Mouse (Mus musculus): ENCODE measurements at regions not wholly inside any gene's neighbourhood (a gene's known extent, or its start where the extent isn't known, plus 50 kb on each side); places are given as distances from the start of the nearest gene placed in this dataset.

DNA sequence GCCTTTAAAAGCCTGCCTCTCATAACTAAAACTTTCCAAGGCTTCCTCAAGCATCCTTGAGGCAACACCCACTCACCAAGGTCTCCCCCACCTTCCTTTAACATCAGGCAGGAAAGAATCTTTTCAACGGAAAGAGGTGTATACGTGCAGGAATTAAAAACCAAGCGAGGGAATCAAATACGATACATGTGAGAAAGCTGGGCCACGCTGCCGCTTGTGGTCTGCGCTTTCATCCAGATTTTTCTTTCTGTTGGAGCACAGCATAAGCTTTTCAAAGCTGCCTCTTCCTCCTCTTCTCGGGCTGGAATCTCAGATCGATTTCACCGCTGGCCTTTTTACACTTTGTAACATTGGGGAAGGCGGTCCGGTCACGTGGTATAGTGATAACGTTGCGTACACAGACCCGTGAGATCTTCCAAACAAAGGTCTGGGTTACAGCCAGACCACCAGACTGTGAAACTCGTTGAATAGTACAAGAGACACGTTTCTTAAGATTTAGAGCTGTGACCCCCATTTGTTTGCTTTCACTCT, 114.4 kb upstream of the Cpsf6 start:
- no peak for ATAC-seq (ENCODE audit: extremely low read depth, insufficient number of reproducible peaks, low FRiP score, poor library complexity, severe bottlenecking)

DNA sequence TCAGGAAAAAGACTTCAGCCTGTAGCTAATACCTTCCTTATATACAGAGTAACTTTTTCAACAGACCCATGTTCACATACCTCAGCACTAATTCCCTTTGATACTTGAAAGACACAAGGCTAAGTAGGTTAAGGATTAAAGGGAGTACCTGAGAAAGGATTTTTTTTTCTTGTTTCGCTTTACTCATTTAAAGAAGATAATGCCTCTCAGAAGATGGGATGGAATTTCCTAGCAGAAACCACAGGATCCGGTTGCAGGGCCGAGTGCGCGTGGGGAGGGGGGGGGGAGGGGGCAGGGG, 114.0 kb upstream of the Cpsf6 start:
- no peak for ATAC-seq (ENCODE audit: extremely low read depth, insufficient number of reproducible peaks, low FRiP score, poor library complexity, severe bottlenecking)

DNA sequence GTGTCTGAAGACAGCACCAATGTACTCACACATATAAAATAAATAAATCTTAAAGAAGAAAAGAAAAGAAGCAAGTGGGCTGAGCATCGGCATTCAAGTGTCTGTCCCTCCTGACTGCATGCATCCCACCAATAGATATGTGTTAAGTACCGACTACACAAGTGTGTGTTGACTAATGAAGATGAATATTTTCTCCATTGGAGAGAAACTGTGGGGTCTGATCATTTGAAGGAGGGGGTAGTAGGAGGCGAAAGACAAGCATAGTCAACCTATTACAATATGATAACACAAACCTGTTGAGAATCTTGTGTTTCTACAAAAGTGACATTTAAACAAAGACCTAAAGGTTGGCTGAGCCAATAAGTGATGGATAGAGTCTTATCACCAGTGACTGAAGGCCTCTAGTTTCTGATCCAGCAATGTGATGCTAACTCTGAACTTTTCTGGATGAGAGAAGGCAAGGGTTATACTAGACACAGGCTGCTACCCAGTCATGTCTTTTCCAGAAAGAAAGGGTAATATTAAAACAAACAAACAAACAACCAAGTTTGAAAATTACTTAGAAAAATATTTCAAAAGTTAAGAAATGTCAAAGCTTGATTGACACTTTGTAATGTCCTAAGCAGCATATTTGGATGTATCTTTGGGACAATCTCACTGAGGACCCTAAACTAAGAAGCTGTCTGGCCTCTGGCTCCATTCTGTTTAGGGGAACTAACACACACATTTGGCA, 113.4 kb upstream of the Cpsf6 start:
- ATAC-seq (ENCODE audit: extremely low read depth, insufficient number of reproducible peaks, low FRiP score, poor library complexity, severe bottlenecking) = no peak

DNA sequence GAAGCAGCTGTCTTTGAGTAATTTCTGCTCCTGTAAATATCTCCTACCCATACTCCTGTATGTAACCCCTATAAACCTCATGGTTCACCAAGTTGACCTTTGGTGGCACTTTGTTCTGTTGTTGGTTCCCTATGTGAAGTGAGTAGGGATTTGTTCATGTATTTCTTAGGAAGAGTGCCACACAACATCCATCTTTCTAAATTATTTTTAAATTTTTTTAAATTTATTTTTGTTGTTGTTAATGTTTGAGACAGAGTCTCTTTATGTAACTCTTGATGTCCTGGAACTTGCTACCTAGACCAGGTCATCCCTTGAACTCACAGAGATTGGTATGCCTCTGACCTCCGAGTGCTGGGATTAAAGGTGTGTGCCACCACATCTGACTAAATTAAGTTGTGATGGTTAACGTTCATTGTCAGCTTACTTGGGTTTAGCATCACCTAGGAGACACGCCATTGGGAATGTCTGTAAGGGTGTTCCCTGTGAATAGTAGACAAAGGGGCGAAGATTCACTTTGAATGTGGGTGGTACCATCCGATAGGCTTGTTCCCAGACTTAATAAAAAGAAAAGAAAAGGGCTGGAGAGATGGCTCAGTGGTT, 112.7 kb upstream of the Cpsf6 start:
- no peak for ATAC-seq (ENCODE audit: extremely low read depth, insufficient number of reproducible peaks, low FRiP score, poor library complexity, severe bottlenecking)

DNA sequence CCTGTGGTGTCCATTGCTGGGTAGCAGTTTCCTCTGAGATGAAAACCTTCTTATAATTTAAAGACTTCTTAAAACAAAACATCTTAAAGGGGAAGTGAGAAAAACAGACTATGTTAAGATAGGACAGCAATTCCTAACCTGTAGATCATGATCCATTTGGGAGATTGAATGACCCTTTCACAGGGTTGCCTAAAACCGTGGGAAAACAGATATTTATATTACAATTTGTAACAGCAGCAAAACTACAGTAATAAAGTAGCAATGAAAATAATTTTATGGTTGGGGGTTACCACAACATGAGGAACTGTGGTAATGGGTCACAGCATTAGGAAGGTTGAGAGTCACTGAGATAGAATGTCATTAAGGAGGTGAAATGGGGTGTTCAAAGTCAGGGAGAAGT, 111.9 kb upstream of the Cpsf6 start:
- ATAC-seq (ENCODE audit: extremely low read depth, insufficient number of reproducible peaks, low FRiP score, poor library complexity, severe bottlenecking) = no peak

DNA sequence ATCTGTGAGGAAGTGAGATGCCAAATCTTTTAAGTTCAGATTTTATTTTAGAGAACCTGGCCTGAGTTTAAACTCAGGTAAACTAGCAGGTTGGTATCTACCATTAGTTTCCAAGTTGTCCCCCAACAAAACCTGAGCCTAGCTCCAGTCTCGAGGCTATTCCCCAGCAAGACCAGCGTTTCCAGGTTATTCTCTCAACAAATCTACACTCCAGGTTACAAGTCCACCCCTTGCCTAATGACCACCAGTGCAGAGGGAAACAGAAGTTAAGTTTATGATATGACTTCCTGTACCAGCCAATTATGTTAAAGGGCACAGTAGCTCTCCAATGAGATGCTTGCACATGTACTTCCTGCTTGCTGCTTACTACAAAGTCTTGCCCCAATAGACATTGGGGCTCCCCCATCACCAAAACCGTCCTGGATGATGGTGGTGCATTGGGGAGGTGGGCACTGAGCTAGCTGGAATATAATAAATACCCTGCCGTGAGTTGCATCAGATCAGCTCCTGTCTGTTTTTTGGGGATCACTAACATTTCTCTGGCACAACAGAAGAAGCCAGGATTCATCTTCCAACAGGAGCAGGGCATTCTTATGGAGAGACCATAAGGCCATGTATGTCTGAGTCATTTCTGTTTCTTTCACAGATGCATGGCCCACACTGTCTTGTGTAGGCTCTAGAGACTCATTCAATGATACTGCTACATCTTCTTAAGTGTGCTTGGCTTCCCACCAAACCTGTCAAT, 111.2 kb upstream of the Cpsf6 start:
- no peak for ATAC-seq (ENCODE audit: extremely low read depth, insufficient number of reproducible peaks, low FRiP score, poor library complexity, severe bottlenecking)

DNA sequence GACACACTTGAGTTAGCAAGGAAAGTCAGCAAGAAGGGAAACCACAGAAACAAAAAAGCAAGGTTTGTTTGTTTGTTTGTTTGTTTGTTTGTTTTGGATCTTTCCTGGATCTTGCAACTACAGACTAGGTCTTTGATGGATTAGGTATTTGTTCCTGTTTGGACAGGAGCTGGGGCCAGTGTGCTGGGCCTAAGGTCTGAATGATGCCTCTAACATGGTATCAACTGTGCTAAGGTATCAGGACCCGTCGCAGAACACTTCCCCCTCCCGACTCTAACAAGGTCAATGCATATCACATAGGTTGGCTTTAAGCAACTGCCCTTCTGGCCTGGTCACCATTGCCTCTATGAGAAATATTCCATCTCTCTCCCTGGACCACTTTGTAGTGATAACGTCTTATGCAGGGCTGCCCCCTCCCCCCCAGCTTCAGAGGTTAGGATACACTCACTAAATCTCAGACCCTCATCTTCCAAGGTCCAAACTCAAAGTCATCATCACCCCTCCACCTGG, 103.3 kb upstream of the Cpsf6 start:
- no peak for ATAC-seq (ENCODE audit: extremely low read depth, insufficient number of reproducible peaks, low FRiP score, poor library complexity, severe bottlenecking)

DNA sequence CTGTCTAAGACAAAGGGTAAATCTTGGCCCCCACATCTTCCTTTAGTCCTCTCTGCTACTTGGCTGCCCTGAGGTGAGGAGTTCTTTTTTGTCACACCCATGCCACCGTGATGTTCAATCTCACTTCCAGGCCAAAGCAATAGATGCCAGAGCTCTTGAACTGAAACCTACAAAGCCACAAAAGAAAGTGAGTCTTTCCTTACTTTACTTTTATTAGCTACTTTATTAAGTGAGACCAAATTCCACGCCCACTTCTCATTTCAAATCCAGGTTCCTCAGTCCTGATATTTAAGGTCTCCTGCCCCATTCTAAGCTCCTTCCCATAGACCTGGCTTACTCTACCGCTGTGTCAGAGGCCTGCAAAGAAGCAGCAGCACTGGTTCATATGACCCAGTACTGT, 102.5 kb upstream of the Cpsf6 start:
- ATAC-seq (ENCODE audit: extremely low read depth, insufficient number of reproducible peaks, low FRiP score, poor library complexity, severe bottlenecking) = no peak

DNA sequence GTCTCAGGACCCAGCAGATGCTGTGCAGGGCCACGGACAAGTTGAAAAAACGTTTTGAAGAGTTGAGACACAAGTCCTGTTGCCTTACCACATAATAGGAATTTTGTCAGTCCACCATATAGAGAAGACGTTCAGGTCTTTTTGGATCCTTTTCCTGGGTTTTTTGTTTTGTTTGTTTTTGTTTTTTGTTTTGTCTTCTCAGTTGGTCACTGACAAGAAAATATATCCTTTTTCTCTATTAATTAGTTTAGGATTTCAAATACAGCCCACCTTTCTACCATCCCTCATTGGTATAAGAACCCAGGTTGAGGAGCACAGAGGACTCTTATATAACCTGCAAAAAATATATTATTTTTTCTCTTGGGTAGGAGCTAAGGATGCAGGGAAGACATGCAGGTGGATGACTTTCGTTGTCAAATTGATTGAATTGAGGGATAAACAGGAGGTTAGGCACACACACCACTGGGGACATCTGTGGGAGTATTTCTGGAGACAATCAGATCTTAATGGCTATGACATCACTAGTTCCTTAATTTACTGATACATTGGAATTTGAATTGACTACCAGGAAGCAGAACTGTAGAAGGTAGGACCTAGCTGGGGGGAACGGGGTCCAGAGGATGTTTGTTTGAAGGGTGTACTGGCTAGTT, 101.7 kb upstream of the Cpsf6 start:
- ATAC-seq (ENCODE audit: extremely low read depth, insufficient number of reproducible peaks, low FRiP score, poor library complexity, severe bottlenecking) = no peak

DNA sequence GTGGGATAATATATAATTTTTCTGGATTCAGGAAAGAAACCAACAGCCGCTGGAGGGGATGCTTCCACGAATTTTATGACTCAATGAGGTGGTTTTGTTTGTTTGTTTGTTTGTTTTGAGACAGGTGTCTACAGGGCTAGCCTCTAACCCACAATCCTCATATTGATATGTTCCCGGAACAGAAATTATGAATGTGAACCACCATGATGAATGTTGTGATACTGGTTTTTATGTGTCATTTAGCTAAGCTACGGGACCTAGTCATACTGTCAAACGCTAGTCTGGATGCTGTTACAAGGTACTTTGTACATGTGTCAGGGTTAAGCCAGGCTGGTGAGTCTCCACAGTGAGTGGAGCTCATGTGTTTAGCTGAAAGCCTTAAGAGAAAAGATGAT, 100.6 kb upstream of the Cpsf6 start:
- no peak for ATAC-seq (ENCODE audit: extremely low read depth, insufficient number of reproducible peaks, low FRiP score, poor library complexity, severe bottlenecking)

DNA sequence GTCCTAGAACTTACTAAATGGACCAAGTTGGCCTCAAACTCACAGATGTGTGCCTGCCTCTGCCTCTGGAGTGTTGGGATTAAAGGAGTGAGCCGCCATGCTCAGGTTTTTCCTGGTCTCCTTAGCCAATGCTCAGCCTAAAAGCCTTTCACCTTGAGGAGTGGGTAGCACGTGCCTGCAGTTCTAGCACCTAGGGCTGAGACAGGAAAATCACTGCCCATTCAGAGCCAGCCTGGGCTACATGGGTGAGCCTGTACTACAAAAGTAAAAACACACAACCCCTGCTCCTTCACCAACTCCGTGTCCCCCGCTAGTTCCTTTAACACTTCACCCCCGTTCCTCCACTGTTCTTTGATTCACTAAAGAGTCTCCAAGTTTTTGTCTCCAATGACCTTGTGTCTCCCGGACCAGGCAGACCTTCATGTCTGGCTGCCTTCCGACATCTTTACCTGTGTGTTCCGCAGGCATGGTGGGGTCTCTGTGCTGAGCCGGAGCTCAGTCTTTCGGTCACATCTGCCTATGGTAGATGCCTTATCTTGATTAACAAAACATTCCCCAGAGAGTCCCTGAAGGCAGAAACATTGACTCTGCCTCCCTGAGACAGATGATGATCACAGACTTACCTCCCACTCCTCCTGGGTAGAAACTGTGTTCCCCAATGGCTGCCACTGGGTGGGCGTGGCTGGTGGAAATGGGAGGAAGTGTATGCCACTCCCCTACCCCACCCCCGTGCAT, 100.1 kb upstream of the Cpsf6 start:
- no peak for ATAC-seq (ENCODE audit: extremely low read depth, insufficient number of reproducible peaks, low FRiP score, poor library complexity, severe bottlenecking)

DNA sequence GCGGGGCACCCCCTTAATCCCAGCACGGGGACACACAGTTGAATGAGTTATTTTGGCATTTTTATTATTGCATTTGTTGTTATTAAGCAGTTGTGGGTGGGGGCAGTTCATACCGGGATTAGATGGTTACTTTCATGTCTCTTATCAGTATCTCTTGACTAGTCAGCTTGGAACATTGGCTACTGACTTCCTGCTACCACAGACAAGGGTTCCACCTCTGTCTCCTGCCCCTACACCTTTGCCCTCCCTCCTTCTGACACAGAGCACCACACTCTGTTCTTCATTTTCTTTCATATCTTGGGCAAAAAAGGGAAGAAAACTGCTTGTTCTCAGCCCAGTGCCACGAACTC, 99.1 kb upstream of the Cpsf6 start:
- no peak for ATAC-seq (ENCODE audit: extremely low read depth, insufficient number of reproducible peaks, low FRiP score, poor library complexity, severe bottlenecking)

DNA sequence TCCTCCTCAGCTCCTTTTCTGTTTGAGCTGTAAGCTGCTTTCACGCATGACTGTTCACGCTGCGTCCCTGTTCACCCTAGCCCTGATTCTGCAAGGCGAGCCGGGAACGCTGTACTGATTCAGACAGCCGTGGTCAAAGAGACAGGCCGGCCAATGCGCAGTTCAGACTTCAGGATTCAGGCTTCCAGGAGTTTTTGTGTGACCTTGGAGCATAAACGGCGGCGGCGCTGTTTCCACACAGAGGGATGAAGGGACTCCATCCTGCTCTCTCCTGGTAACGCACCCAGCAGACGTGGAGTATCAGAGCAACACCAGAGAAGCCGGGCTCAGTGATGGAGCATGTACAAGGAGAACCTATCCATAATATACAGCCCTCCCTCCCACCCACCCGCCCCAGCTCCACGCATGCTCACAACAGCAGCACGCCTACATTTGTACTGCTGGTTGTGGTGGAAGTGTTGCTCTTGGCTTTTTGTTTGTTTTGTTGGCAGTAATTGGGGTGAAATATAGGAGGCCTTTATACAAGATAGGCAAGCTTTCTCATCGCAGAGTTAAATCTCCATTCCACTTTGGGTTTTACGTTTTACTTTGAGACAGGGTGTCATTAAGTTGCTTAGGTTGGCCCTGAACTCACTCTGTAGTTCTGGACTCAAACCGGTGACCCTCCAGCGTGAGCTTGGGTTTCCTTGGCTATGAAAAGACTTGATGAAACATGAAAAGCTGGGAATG, 98.6 kb upstream of the Cpsf6 start:
- ATAC-seq (ENCODE audit: extremely low read depth, insufficient number of reproducible peaks, low FRiP score, poor library complexity, severe bottlenecking) = no peak

DNA sequence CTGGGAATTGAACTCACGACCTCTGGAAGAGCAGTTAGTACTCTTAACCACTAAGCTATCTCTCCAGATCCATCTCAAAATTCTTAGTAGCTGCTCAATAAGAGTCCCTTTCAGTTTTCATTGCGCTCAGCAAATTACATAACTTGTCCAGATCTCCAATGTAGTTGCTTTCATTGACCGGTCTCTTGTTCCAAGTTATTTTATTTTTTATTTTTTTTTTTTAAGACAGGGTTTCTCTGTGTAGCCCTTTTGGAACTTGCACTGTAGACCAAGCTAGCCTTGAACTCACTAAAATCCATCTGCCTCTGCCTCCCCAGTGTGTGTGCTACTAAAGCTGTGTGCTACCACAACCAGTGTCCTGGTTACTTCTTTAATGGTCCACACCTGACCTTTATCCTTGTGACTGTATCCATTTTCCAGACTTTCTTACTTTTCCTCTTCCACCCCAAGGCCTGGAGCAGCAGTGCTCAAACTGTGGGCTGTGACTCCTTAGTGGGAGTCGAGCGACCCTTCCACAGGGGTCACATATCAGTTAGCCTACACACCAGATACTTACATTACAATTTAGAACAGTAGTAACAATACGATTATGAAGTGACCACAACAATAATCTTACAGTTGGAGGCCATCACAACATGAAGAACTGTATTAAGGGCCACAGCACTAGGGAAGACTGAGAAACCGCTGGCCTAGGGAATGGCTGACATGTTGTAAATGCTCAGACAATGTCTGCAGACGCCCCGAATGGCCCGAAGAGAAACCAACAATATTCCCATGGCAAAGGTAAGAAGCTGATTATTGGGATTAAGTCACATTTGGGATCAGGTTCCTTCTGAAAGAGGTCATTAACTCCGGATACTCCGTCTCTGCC, 97.8 kb upstream of the Cpsf6 start:
- ATAC-seq (ENCODE audit: extremely low read depth, insufficient number of reproducible peaks, low FRiP score, poor library complexity, severe bottlenecking) = no peak

DNA sequence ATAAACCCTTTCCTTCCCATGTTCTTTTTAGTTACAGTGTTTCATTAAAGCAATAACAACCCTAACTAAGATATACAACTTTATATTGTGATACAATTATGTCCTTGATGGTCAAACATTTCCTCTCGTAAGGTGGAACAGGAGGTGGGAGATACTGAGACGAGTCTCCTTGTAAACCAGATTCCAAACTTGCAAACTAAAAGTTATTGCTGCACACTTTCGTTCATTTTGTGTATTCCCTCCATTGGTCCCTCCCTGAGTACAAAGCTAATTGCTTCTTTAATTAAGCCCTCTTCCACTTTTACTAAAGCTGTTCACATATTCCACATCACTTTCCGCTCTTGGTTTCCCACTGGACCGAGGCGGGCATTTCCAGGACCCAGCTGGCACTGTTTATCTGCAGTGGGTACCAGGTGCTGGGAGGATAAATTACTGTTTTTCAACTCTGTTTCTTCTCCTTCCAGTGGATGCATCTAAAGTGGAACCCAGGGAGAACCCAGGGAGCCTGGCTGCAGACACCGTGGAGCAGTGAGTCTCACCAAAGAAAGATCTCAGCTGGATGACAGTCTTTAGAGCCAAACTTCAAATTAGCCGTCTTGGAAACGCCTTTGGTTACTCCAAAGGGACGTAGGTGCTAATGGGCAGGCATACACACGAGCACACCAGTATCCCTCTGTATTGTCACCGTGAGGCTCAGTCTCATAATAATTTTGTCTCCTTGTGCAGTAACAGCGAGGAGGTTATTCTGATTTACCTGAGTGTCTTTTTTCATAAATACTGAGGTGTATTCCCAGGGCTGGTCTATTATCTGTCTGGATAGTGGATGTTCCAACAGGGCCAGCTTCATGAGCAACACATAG, 95.5 kb upstream of the Cpsf6 start:
- ATAC-seq (ENCODE audit: extremely low read depth, insufficient number of reproducible peaks, low FRiP score, poor library complexity, severe bottlenecking) = no peak

DNA sequence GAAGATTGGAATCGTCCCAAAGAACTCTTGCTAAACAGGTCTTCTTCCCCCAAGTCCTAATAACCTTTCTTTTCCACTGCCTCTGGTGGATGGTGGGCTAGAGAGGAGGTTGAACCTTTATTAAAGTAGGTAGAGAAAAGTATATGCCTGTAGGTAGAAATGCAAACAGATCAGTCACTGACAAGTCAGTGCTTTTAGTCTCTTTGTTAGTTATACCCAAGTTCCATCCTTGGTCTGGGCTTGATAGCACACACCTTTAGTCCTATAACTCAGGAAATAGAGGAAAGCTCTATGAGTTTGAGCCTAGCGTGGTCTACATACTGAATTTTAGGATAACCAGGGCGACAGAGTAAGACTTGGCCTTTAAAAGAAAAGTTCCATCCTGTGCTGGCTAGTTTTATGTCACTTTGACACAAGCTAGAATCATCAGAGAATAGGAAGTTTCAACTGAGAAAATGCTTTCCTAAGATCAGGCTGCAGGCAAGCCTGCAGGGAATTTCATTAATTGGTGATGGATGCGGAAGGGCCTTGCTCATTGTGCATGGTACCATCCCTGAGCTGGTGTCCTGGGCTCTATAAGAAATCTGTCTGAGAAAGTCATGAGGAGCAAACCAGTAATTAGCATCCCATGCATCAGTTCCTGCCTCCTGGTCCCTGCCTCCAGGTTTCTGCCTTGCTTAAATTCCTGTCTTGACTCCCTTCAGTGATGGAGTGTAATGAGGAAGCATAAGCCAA, 94.7 kb upstream of the Cpsf6 start:
- ATAC-seq (ENCODE audit: extremely low read depth, insufficient number of reproducible peaks, low FRiP score, poor library complexity, severe bottlenecking) = no peak
